In the genomic region with DNA sequence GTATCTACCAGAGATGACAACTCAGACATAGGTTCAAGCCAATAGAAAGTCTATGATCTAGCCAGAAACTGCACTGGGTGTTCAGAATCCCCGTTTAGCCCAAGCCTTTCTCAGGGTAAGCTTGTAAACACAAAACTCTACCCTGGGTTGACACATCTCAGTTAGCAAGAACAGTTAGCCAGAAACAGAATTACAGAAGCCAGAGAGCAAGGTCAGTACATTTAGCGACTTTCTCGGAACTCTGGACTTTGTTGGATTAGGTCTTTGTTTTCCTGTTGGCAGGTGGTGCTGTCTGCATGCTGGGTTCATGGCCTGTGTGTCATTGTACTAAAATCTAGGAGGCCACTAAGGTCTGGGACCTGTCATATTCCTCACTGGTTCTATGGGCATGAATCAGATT, we compare ENCODE assay signal across 25 mouse cellular contexts.
DNase-seq lines count a peak whose midpoint lies in the region; ATAC-seq and TF ChIP-seq lines count a peak whose summit lies in the region.
"Had no signal": no experiment of that assay in that cellular context is flagged by ENCODE, and none has a peak within 500 bp of the region (broad histone marks: within the 10 kb centered on the region; RNA-seq: fewer than 3 reads in every experiment).

No protein-coding gene starts in this region.

- no peak overlapping the region for H3K4me2 ChIP-seq in liver, embryonic 11.5 days
- H3K4me2 ChIP-seq in hindbrain, postnatal 0 days (ENCODE audit: low read depth, low read length), result no peak overlapping the region
- H3K4me2 ChIP-seq: embryonic facial prominence, embryonic 15.5 days; heart, embryonic 11.5 days; heart, embryonic 15.5 days; hindbrain, embryonic 14.5 days had no signal

- H3K9me3 ChIP-seq in liver, embryonic 11.5 days (ENCODE audit: control insufficient read depth, low read length), result no peaks in the 10 kb centered on the region
- no peaks in the 10 kb centered on the region for H3K9me3 ChIP-seq in hindbrain, postnatal 0 days (ENCODE audit: low read length)
- H3K9me3 ChIP-seq: embryonic facial prominence, embryonic 15.5 days; forebrain, embryonic 10.5 days; heart, embryonic 15.5 days; hindbrain, embryonic 10.5 days had no signal

- H3K27ac ChIP-seq in kidney, adult 2 months (ENCODE audit: insufficient read depth, low read depth, low read length), result no peak overlapping the region; the same call in 1 of the 2 replicates
- peak overlapping the region; percentile 63 for H3K27ac ChIP-seq in liver, adult 2 months (replicated peaks; ENCODE audit: insufficient read depth, low read depth, low read length)
- no peak overlapping the region for H3K27ac ChIP-seq in liver, embryonic 11.5 days (ENCODE audit: low read depth, low read length)
- H3K27ac ChIP-seq in hindbrain, postnatal 0 days, result no peak overlapping the region
- H3K27ac ChIP-seq: embryonic facial prominence, embryonic 15.5 days; forebrain, embryonic 10.5 days; gastrocnemius, adult 2 months; heart, embryonic 15.5 days; hindbrain, embryonic 10.5 days; hindbrain, embryonic 14.5 days had no signal

- H3K27me3 ChIP-seq in kidney, adult 2 months (replicated peaks; ENCODE audit: control insufficient read depth, insufficient read depth, low read length), result no peaks in the 10 kb centered on the region
- no peaks in the 10 kb centered on the region for H3K27me3 ChIP-seq in liver, adult 2 months (ENCODE audit: control insufficient read depth, insufficient read depth, low read length)
- no peaks in the 10 kb centered on the region for H3K27me3 ChIP-seq in liver, embryonic 11.5 days (replicated peaks; ENCODE audit: control insufficient read depth, insufficient read depth, low read length)
- no peaks in the 10 kb centered on the region for H3K27me3 ChIP-seq in hindbrain, postnatal 0 days (ENCODE audit: insufficient read depth, low read length)
- H3K27me3 ChIP-seq: CH12.LX; embryonic facial prominence, embryonic 15.5 days; heart, embryonic 15.5 days; Patski had no signal

- TF ChIP-seq POLR2A in kidney, adult 2 months (IDR thresholded peaks at IDR 0.05; ENCODE audit: low read depth, low read length), result no peak
- no peak for TF ChIP-seq POLR2A in liver, adult 2 months (IDR thresholded peaks at IDR 0.05; ENCODE audit: extremely low read depth, insufficient read depth, low read length)

- no peaks in the 10 kb centered on the region for H3K36me3 ChIP-seq in kidney, adult 2 months (ENCODE audit: control insufficient read depth, insufficient read depth, low read length)
- H3K36me3 ChIP-seq in liver, adult 2 months (ENCODE audit: control insufficient read depth, insufficient read depth, low read length), result no peaks in the 10 kb centered on the region
- H3K36me3 ChIP-seq in liver, embryonic 11.5 days (ENCODE audit: control insufficient read depth, insufficient read depth, low read length), result no peaks in the 10 kb centered on the region
- no peaks in the 10 kb centered on the region for H3K36me3 ChIP-seq in hindbrain, postnatal 0 days (ENCODE audit: insufficient read depth, low read length)
- H3K36me3 ChIP-seq: embryonic facial prominence, embryonic 15.5 days; forebrain, embryonic 10.5 days; heart, embryonic 15.5 days; hindbrain, embryonic 10.5 days had no signal

- no peaks in the 10 kb centered on the region for H3K79me2 ChIP-seq in liver, adult 2 months (ENCODE audit: control insufficient read depth, insufficient read depth, low read length)

- no peak for ATAC-seq in liver, embryonic 11.5 days (replicated peaks; ENCODE audit: low FRiP score)
- ATAC-seq in hindbrain, postnatal 0 days, result no peak
- ATAC-seq: activated CD4-positive, CD25-positive, alpha-beta regulatory T cell, adult 4 months; forebrain, embryonic 14.5 days; Patski had no signal

- WGBS in kidney, adult 2 months, result 48% methylated on average over 3 of the region's 3 CpGs
- 12% methylated on average over 3 of the region's 3 CpGs for WGBS in liver, adult 2 months
- 77% methylated on average over 3 of the region's 3 CpGs for WGBS in liver, embryonic 11.5 days
- WGBS in hindbrain, postnatal 0 days, result 77% methylated on average over 3 of the region's 3 CpGs

- H3K9ac ChIP-seq in liver, adult 2 months (ENCODE audit: low read depth, low read length), result no peak overlapping the region
- H3K9ac ChIP-seq in liver, embryonic 11.5 days (ENCODE audit: low read depth, low read length), result no peak overlapping the region
- H3K9ac ChIP-seq in hindbrain, postnatal 0 days (replicated peaks; ENCODE audit: low read length), result no peak overlapping the region
- H3K9ac ChIP-seq: embryonic facial prominence, embryonic 15.5 days; heart, embryonic 15.5 days; hindbrain, embryonic 14.5 days had no signal

- peaks cover 8% of the 10 kb centered on the region; the same call in 1 of the 2 replicates for H3K4me1 ChIP-seq in kidney, adult 2 months (ENCODE audit: control insufficient read depth, insufficient read depth, low read length)
- peaks cover 20% of the 10 kb centered on the region; the same call in 1 of the 2 replicates for H3K4me1 ChIP-seq in liver, adult 2 months (ENCODE audit: control insufficient read depth, insufficient read depth, low read length)
- H3K4me1 ChIP-seq in liver, embryonic 11.5 days (replicated peaks; ENCODE audit: control insufficient read depth, insufficient read depth, low read length), result no peaks in the 10 kb centered on the region
- no peaks in the 10 kb centered on the region for H3K4me1 ChIP-seq in hindbrain, postnatal 0 days (ENCODE audit: insufficient read depth, low read length)
- H3K4me1 ChIP-seq: embryonic facial prominence, embryonic 15.5 days; forebrain, embryonic 10.5 days; heart, embryonic 15.5 days had no signal

- H3K4me3 ChIP-seq in kidney, adult 2 months (ENCODE audit: insufficient read depth, low read depth, low read length), result no peak overlapping the region
- no peak overlapping the region for H3K4me3 ChIP-seq in liver, adult 2 months (ENCODE audit: insufficient read depth, low read depth, low read length)
- no peak overlapping the region for H3K4me3 ChIP-seq in liver, embryonic 11.5 days (ENCODE audit: low read depth, low read length)
- H3K4me3 ChIP-seq in hindbrain, postnatal 0 days (ENCODE audit: low read length), result no peak overlapping the region
- H3K4me3 ChIP-seq: embryonic facial prominence, embryonic 15.5 days; erythroblast, embryonic 14.5 days; forebrain, embryonic 10.5 days; gastrocnemius, adult 2 months; heart, embryonic 15.5 days; hindbrain, embryonic 10.5 days had no signal

- peak; percentile 29 for DNase-seq in adrenal gland, postnatal 14 days
- no peak for DNase-seq in adrenal gland, postnatal 25 days
- peak; percentile 84 for DNase-seq in kidney, adult 2 months
- DNase-seq in kidney, postnatal 4 days, result no peak
- peak; percentile 98 for DNase-seq in liver, adult 2 months (ENCODE audit: extremely low read depth, low read depth, low spot score)
- DNase-seq in liver, embryonic 11.5 days (ENCODE audit: low spot score), result no peak
- DNase-seq in hindbrain, postnatal 0 days (ENCODE audit: low spot score), result no peak
- DNase-seq: cerebellum, adult 11 months; cerebellum, adult 8-10 months; cerebellum, postnatal 14 days; embryo, embryonic 11 days; gastrocnemius, adult 2 months; gastrocnemius, postnatal 25 days; heart, postnatal 14 days had no signal

- TF ChIP-seq CTCF in kidney, adult 2 months (conservative IDR thresholded peaks at IDR 0.05; ENCODE audit: insufficient read depth, insufficient read length, low read depth, low read length), result no peak
- no peak for TF ChIP-seq CTCF in liver, adult 2 months (IDR thresholded peaks at IDR 0.05; ENCODE audit: low read depth, low read length)
- no peak for TF ChIP-seq CTCF in hindbrain, postnatal 0 days (IDR thresholded peaks at IDR 0.05; ENCODE audit: low read depth)

Comparison
In these comparisons a context has a peak if more than half of its experiments do, and no peak if none do; other contexts are left out.
1. DNase-seq: peak in adrenal gland, postnatal 14 days (single experiment), kidney, adult 2 months (single experiment) and liver, adult 2 months (single experiment); none in adrenal gland, postnatal 25 days (single experiment), kidney, postnatal 4 days (0 of 2), liver, embryonic 11.5 days (single experiment) and hindbrain, postnatal 0 days (single experiment).